Mouse (Mus musculus) midbrain, embryonic 16.5 days (tissue): ENCODE measurements around the gene Gm10053. TPM values are rescaled to one million over a fixed set of nuclear protein-coding genes. Genes with fewer than 3 reads are reported as not detected.
A peak's percentile ranks its signal among the peaks of the same experiment; 100 is the strongest.

Source experiments
- ATAC-seq: fragments of 200-750 bp; cut with Nextera tagmentation; 2 replicates; pipeline ENCODE4 v1.8.0; 2017; ENCODE audit warnings: moderate TSS enrichment
- H3K27ac ChIP-seq: fragments of 300-500 bp; sonication (generic); 2 replicates; pipeline ENCODE4 v1.5.1; 2014; ENCODE audit warnings: mild to moderate bottlenecking, low read length, mixed read lengths
- H3K27me3 ChIP-seq: fragments of 300-500 bp; sonication (generic); 2 replicates; pipeline ENCODE4 v1.6.1; 2014; ENCODE audit warnings: low read depth, low read length, mixed read lengths; ENCODE audit not compliant: control insufficient read depth, insufficient read depth
- H3K36me3 ChIP-seq: fragments of 300-500 bp; sonication (generic); 2 replicates; pipeline ENCODE4 v1.6.1; 2014; ENCODE audit warnings: mild to moderate bottlenecking, low read length, moderate library complexity, mixed read lengths; ENCODE audit not compliant: control insufficient read depth, insufficient read depth
- H3K4me1 ChIP-seq: fragments of 300-500 bp; sonication (generic); 2 replicates; pipeline ENCODE4 v1.6.1; 2014; ENCODE audit warnings: mild to moderate bottlenecking, low read length, mixed read lengths; ENCODE audit not compliant: control insufficient read depth, insufficient read depth
- H3K4me2 ChIP-seq: fragments of 300-500 bp; sonication (generic); 2 replicates; pipeline ENCODE4 v1.6.1; 2014; ENCODE audit warnings: mild to moderate bottlenecking, low read length, mixed read lengths
- H3K4me3 ChIP-seq: fragments of 300-500 bp; sonication (generic); 2 replicates; pipeline ENCODE4 v1.5.1; 2014; ENCODE audit warnings: low read depth, mild to moderate bottlenecking, low read length, moderate library complexity, mixed read lengths
- H3K9ac ChIP-seq: fragments of 300-500 bp; sonication (generic); 2 replicates; pipeline ENCODE4 v1.6.1; 2014; ENCODE audit warnings: low read depth, low read length, mixed read lengths
- H3K9me3 ChIP-seq: fragments of 300-500 bp; sonication (generic); replicated peaks from 2 replicates; pipeline ENCODE4 v1.6.1; 2014; ENCODE audit warnings: mild to moderate bottlenecking, low read length, mixed read lengths; ENCODE audit not compliant: control insufficient read depth, poor library complexity, severe bottlenecking
- WGBS: fragments of 180-500 bp; shearing (Covaris S2); extraction: QIAGEN DNeasy Blood & Tissue Kit; methylation state at CpG from one replicate; pipeline ENCODE4 v1.1.7; 2014; 5-methylcytosine and 5-hydroxymethylcytosine counted together
- polyA plus RNA-seq: library from polyadenylated mRNA; unstranded; fragments of >200 nt; fragmentation: Nextera tagmentation; extraction: Ambion mirVana; gene quantifications from 2 replicates; pipeline ENCODE4 v1.2.1, GENCODE M21; 2015

The Gm10053 gene
- polyA plus RNA-seq, 1 experiment from 2014 or later: 260 TPM

DNA sequence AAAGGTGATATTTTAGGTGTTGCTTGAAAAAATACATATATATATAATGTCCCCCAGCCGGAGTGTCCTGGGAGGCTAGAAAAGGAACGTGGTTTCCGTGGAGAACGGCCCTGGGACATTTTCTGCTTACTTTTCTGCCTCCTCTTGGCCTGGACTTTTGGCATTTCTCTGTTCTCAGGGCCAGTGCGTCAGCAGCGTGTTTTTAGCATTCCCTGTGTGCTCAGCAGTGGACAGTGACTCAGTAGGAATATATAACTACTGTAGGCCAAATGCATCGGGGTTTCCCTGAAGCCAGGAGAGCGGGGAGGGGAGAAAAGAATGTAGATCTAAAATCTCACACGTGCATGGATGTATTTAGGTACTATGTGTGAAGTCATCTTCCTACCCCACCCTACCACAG, 10.1 kb upstream of the Gm10053 start:
- 88% methylated on average over 9 of the region's 9 CpGs for WGBS
- Histone ChIP-seq H3K9me3 (no peaks in the 10 kb centered on the region), H3K27ac (no peak overlapping the region), H3K27me3 (peaks cover 19% of the 10 kb centered on the region), H3K36me3 (no peaks in the 10 kb centered on the region), H3K4me1 (peaks cover 6% of the 10 kb centered on the region), H3K4me3 (no peak overlapping the region), H3K9ac (no peak overlapping the region), H3K4me2 (no peak overlapping the region)
- no peak for ATAC-seq

DNA sequence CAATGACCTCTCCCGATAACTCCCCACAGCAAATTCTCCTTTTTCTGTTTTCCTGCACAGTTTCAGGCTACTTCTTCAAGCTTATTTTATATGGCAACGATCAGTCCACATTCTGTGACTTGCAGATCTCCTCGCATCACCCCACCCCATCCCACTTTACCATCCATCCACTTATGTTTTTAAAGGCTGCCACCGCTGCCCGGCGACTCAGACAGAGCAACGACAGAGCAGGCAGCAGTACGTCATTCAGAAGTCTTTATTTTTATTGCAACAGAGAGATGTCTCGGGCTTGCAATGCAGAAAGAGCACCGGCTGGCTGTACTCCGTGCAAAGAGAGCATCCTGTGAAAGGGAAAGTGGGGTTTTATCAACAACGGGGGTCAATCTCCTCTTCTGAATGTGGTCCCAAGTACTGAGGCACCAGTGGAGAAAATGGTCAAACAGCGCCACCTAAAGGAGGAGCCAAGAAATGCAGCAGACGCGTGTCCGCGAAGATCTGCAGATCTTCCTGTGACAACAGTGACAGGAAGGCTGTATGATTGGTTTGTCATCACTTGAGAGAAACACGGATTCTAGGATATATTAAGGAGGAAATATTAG, 4.3 kb upstream of the Gm10053 start:
- 0 out of 2 replicates have a peak, but pooled peaks cover 2% of the 10 kb centered on the region for H3K27me3 ChIP-seq
- 14% methylated on average over 18 of the region's 18 CpGs for WGBS
- ATAC-seq: peak; percentile 88
- no peaks in the 10 kb centered on the region for H3K9me3 ChIP-seq
- no peaks in the 10 kb centered on the region for H3K4me1 ChIP-seq
- peak overlapping the region; percentile 61 for H3K9ac ChIP-seq
- H3K4me2 ChIP-seq: peak overlapping the region; percentile 70
- H3K36me3 ChIP-seq: no peaks in the 10 kb centered on the region
- no peak overlapping the region for H3K27ac ChIP-seq
- H3K4me3 ChIP-seq: peak overlapping the region; percentile 38

DNA sequence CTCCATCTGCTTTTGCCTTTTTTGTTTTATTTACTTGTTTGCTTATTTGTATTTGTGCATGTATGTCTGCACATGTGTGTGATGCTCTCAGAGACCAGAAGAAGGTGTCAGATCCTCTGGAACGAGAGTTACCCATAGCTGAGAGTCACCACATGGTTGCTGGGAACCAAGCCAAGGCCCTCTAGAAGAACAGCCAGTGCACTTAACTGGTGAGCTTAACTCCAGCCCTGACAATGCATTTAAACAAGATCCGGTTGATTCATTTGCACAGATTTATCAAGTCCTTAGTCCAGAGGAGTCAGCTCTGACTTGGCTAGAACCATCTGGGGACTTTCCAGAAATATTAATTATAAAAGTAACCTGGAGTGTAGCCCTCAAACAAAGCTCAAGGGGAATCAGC, 1.6 kb upstream of the Gm10053 start:
- Histone ChIP-seq H3K27me3 (0 out of 2 replicates have a peak, but pooled peaks cover 2% of the 10 kb centered on the region), H3K4me3 (no peak overlapping the region), H3K4me1 (no peaks in the 10 kb centered on the region), H3K36me3 (no peaks in the 10 kb centered on the region), H3K27ac (no peak overlapping the region), H3K9ac (no peak overlapping the region), H3K9me3 (no peaks in the 10 kb centered on the region), H3K4me2 (no peak overlapping the region)
- WGBS: 62% methylated on average over 2 of the region's 2 CpGs
- ATAC-seq: no peak

DNA sequence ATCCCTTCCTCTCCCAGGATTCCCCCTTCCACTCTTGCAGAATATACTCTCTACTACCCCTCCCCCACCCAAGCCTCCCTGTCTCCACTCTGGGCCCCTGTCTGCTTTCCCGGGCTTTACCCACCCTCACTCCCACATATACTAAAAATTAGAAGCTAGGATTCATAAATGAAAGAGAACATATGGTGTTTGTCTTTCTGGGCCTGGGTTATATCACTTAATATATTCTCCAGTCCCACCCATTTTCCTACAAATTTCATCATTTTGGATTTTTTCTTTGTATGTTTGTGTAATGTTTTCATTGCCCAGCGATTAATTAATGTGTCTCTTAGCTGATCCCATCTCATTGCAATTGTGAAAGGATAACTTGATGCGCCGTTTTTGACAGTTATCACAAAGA, 5.8 kb downstream of the Gm10053 start:
- Histone ChIP-seq H3K4me3 (no peak overlapping the region), H3K9me3 (no peaks in the 10 kb centered on the region), H3K27ac (no peak overlapping the region), H3K4me1 (no peaks in the 10 kb centered on the region), H3K36me3 (no peaks in the 10 kb centered on the region), H3K4me2 (no peak overlapping the region), H3K27me3 (peaks cover 2% of the 10 kb centered on the region; the same call in 1 of the 2 replicates), H3K9ac (no peak overlapping the region)
- no peak for ATAC-seq
- WGBS: 63% methylated on average over 4 of the region's 4 CpGs

DNA sequence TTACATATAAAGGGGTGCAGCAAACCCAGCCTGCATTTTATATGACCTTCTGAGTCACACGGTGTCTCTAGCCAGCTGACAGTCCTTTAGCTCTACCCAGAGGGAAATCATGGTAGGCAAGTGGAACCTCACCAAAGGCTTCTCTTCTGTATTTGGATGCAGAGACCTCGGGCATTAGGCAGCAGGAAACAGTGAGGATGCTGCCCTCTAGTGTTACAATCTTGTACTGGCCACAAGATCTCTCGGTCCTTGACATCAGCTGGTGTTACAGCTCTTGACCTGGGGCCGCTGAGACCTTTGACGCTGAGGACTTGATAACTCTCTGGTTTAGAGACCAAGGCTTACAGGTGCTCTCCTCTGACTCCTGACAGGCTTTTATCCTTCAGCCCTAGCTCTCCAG, 10.0 kb downstream of the Gm10053 start:
- Histone ChIP-seq H3K4me1 (no peaks in the 10 kb centered on the region), H3K9me3 (no peaks in the 10 kb centered on the region), H3K4me3 (no peak overlapping the region), H3K4me2 (no peak overlapping the region), H3K36me3 (no peaks in the 10 kb centered on the region), H3K9ac (no peak overlapping the region), H3K27me3 (peaks cover 2% of the 10 kb centered on the region; the same call in 1 of the 2 replicates), H3K27ac (no peak overlapping the region)
- whole genome bisulfite sequencing: 10% methylated on average over 5 of the region's 5 CpGs
- peak; percentile 36; the same call in 1 of the 2 replicates for ATAC-seq

- no peak for ATAC-seq
- Histone ChIP-seq H3K4me2 (no peak overlapping the region), H3K27ac (no peak overlapping the region), H3K9me3 (no peaks in the 10 kb centered on the region), H3K36me3 (no peaks in the 10 kb centered on the region), H3K27me3 (peaks cover 2% of the 10 kb centered on the region; the same call in 1 of the 2 replicates), H3K4me3 (no peak overlapping the region), H3K9ac (no peak overlapping the region), H3K4me1 (no peaks in the 10 kb centered on the region)
- WGBS: 80% methylated on average over 3 of the region's 3 CpGs
These were observed 11.4 kb downstream of the Gm10053 start for GRCm38 (mm10) chr19:24886888-24887287.

DNA sequence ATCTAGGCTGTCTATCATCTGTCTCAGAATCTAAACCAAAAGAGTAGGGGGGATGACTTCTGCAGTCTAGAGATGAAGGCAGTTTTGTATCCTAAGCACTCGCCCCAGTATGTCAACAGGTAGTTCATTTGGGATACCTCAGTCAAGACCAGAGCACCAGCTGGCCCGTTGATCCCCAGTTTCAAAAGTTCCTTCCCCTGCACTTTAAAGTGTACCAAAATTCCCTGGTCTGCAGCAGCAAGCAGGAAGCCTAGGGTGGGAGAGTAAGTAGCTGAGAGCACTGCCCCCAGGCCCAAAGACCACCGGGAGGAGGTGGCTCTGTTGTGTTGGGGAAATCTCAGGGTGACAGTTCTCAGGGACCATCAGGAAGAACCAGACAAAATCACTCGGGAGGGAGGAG, 21.1 kb downstream of the Gm10053 start:
- no peak for ATAC-seq
- peaks cover 43% of the 10 kb centered on the region for H3K27me3 ChIP-seq
- no peak overlapping the region for H3K27ac ChIP-seq
- H3K4me3 ChIP-seq: no peak overlapping the region
- peaks cover 21% of the 10 kb centered on the region for H3K4me1 ChIP-seq
- H3K36me3 ChIP-seq: no peaks in the 10 kb centered on the region
- H3K9me3 ChIP-seq: no peaks in the 10 kb centered on the region
- WGBS: 34% methylated on average over 4 of the region's 4 CpGs
- H3K9ac ChIP-seq: no peak overlapping the region
- H3K4me2 ChIP-seq: no peak overlapping the region

DNA sequence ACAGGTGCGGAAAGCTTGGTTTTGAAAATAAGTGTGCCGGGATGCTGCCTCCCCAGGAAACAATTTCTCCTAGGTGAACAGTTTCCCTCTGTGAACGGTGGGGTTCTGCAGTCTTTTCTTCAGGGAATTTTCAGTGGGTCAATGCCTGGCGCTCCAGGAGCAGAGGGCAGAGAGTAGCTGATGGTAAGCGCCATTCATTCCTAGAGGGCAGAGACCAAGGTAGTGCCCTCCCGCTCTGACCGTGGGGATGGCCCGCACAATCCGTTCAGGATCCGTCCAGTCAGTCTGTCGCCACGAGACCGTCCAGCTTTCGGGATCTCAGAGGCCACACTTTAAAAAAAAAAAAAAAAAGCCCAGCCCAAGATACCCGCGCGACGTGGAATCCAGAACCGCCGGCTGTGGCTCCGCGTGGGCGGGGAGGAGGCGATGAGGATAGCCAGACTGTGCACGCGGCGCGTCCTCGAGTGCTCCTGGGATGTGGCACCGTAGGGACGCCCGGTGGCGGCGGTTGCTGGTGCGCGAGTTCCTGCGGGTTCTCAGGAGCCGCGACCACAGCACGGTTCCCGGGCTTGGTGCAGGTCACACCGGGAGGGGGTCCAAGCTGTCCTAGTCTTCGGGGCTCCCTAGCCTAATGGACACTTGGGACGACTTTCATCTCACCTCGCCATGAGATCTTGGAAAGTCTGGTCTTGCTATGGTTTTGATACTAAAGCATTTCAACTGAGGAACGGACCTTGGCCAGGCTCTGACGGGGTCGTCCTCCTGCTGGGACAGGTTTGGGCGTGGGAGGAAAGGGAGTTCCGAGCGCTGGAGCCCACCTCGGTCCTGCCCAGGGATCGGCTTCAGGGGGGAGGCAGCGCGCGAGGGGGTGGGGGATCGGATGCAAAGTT, 21.8 kb downstream of the Gm10053 start:
- Histone ChIP-seq H3K9me3 (no peaks in the 10 kb centered on the region), H3K4me3 (no peak overlapping the region), H3K4me2 (no peak overlapping the region; the same call in 1 of the 2 replicates), H3K27me3 (peaks cover 48% of the 10 kb centered on the region), H3K36me3 (no peaks in the 10 kb centered on the region), H3K27ac (no peak overlapping the region), H3K4me1 (peaks cover 21% of the 10 kb centered on the region), H3K9ac (no peak overlapping the region)
- 2% methylated on average over 55 of the region's 57 CpGs for WGBS
- peak; percentile 47; the same call in 1 of the 2 replicates for ATAC-seq
